Mouse (Mus musculus): ENCODE results near the gene Smim13. TPM values are rescaled to one million over a fixed set of nuclear protein-coding genes. Genes with fewer than 3 reads are reported as not detected.

Gene Smim13
- polyA plus RNA-seq, 1 experiment from 2014 or later = 9.9 TPM

DNA sequence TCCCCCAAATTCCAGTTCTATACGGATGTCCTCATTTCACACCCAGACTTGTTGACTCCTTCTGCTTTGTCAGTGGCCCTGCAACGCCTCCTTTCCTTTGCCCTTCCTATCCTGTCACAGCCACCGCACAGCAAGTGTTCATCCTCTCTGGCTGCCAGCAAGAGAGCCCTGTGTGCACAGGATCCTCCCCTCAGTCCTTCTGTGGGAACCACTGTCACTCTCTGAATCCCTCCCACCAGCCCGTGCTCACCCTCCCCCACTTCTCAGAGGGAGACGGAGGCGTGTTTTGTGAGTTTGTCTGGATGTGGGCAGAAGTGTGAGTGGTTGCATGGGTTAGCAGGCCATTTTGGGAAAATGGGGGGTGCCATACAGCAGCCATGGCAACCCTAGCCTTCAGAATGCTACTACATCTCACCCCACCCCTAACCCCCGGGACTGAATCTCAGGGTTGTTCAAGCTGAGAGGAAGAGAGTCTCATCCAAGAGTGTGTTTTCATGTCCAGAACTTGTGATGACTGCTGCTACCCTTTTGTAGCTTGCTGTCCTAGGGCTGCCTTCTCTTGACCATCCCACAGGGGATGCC lies 18.3 kb downstream of the Smim13 start:
- DNase-seq (ENCODE audit: low spot score) = peak; percentile 26

DNA sequence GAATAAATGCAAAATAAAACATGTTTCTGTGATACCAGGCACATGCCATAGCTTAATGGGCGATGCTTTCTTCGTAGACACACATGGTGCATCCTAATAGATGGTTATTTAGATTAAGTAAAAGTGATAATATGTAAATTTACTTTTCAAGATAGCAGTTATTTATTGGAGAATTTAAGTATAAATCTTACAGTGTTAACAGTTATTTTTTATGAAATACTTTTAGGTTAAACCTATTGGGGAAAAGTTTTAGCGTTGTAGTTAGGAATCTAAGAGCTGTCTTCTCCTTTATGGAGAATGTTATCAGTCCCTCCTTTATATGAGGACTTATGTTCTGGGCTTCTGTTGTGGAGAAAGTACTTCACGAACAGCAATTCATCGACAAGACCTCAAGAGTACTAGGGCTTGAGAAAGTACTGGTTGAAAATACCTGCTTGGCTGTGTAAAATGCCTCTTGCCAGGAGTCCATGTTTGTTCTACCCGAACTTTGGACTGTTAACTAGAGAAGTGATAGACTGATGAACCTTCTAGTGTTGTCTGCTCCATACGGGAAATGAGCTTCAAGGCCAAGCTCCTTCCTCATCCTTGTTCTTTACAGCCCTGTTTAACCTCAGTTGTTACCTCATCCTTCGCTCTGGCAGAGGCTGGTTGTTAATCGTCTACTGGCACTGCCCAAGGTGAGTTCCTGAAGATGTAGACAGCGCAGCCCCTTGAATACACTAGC lies 24.4 kb downstream of the Smim13 start, which contains the start of gene Gm17364:
Gene Gm17364 (minus strand): TSS at position 51 of the 724 bp plus-strand sequence.
- Histone ChIP-seq H3K9me3 (replicated peaks) (peaks cover 6% of the 10 kb centered on the region; the same call in 1 of the 2 replicates), H3K27me3 (ENCODE audit: low read depth, poor library complexity, severe bottlenecking) (no peaks in the 10 kb centered on the region), H3K27ac (replicated peaks) (no peak within 1 kb of the TSS), H3K36me3 (0 out of 2 replicates have a peak, but pooled peaks cover 4% of the 10 kb centered on the region), H3K4me1 (no peaks in the 10 kb centered on the region), H3K4me3 (no peak within 1 kb of the TSS)
- WGBS = 94% methylated on average over 10 of the region's 10 CpGs
- DNase-seq (ENCODE audit: low spot score) = no peak

More for the DNA sequence above, 18.3 kb downstream of the Smim13 start:
- no peak overlapping the region for H3K27ac ChIP-seq (replicated peaks)
- H3K27me3 ChIP-seq (ENCODE audit: low read depth, poor library complexity, severe bottlenecking) = no peaks in the 10 kb centered on the region
- H3K4me1 ChIP-seq = peaks cover 12% of the 10 kb centered on the region
- no peaks in the 10 kb centered on the region for H3K36me3 ChIP-seq
- no peaks in the 10 kb centered on the region for H3K9me3 ChIP-seq (replicated peaks)
- H3K4me3 ChIP-seq = no peak overlapping the region
- 33% methylated on average over 7 of the region's 7 CpGs for WGBS

DNA sequence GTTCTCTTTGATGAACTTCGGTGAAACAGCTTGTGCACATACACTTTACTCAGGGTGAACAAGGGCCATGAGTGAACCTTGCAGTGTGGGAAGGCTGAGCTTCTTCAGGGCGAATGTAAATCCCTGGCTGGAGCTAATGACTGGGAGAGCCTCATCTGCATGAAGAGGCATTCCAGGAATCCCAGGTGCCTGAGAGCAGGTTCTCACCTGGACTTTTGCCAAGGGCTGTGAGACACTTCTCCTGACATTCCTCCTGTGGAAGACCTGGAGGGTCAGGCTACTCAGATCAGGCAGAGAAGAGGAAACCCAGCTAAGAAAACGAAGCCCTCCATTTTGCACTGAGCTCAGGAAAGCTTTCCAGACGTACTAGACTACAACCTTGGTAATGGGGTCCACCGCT lies 31.1 kb downstream of the Smim13 start:
- WGBS = 74% methylated on average over 5 of the region's 5 CpGs
- peaks cover 6% of the 10 kb centered on the region; the same call in 1 of the 2 replicates for H3K9me3 ChIP-seq (replicated peaks)
- no peak for DNase-seq (ENCODE audit: low spot score)
- H3K27ac ChIP-seq (replicated peaks) = no peak overlapping the region
- no peaks in the 10 kb centered on the region for H3K27me3 ChIP-seq (ENCODE audit: low read depth, poor library complexity, severe bottlenecking)
- H3K36me3 ChIP-seq = no peaks in the 10 kb centered on the region
- H3K4me1 ChIP-seq = no peaks in the 10 kb centered on the region
- no peak overlapping the region for H3K4me3 ChIP-seq

DNA sequence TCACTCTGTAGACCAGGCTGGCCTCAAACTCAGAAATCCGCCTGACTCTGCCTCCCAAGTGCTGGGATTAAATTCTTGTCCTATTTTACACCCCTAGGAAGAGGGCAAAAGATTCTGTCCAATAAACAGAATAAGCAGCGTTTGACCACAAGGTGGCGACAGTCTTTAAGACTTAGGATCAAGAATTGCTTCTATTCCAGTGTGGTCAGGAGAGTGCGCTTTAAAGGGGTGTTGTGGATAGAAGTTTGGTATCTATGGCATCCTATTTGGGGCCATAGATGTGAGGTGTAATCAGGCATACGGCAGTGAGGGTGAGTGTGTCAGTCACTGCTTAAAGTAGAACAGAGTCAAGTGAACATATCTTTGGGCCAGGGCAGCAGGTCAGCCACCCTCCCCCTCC lies 33.6 kb downstream of the Smim13 start:
- DNase-seq (ENCODE audit: low spot score) = peak; percentile 62
- H3K4me3 ChIP-seq = no peak overlapping the region
- 37% methylated on average over 5 of the region's 5 CpGs for WGBS
- H3K36me3 ChIP-seq = no peaks in the 10 kb centered on the region
- no peaks in the 10 kb centered on the region for H3K27me3 ChIP-seq (ENCODE audit: low read depth, poor library complexity, severe bottlenecking)
- H3K4me1 ChIP-seq = no peaks in the 10 kb centered on the region
- no peak overlapping the region for H3K27ac ChIP-seq (replicated peaks)
- H3K9me3 ChIP-seq (replicated peaks) = peaks cover under 1% of the 10 kb centered on the region; the same call in 1 of the 2 replicates

DNA sequence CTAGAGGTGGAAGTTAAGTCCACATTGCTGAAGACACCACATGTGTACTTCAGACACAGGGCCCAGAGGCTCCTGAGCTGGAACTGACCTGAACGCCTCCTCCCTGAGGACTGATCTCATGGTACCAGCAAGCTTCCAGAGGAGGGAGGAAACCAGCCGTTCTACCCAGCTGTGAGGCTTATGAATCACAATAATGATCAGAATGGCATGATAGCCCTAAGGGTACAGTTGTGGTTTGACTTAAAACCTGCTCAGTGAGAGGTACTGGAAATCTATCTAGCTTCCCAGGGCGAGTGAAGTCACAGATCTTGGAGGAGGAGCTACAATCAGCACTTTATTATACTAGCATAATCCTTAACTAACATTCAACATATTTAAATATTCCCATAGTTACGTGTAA lies 35.8 kb downstream of the Smim13 start:
- Histone ChIP-seq H3K9me3 (replicated peaks) (no peaks in the 10 kb centered on the region), H3K4me3 (no peak overlapping the region), H3K27ac (replicated peaks) (no peak overlapping the region), H3K4me1 (no peaks in the 10 kb centered on the region), H3K36me3 (no peaks in the 10 kb centered on the region), H3K27me3 (ENCODE audit: low read depth, poor library complexity, severe bottlenecking) (no peaks in the 10 kb centered on the region)
- DNase-seq (ENCODE audit: low spot score) = no peak
- WGBS = 80% methylated on average over 4 of the region's 4 CpGs

DNA sequence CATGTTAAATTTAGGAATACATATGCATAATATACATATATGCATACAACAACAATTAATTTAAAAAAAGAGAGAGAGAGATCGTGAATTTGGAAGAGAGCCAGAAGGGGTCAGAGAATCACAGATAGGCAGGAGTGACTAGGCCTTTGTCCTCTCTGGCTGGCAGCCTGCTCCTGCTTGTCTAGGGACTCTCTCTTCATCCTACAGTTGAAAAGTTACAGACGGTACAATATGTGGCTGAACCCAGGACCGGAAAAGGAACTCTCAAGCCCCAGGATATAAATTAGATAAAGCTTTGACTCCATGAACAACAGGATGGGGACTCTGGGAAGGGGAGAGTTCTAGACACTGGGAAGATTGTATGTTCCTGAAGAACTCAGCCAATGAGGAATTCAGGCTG lies 36.6 kb downstream of the Smim13 start:
- no peak overlapping the region for H3K27ac ChIP-seq (replicated peaks)
- H3K9me3 ChIP-seq (replicated peaks) = no peaks in the 10 kb centered on the region
- no peaks in the 10 kb centered on the region for H3K27me3 ChIP-seq (ENCODE audit: low read depth, poor library complexity, severe bottlenecking)
- DNase-seq (ENCODE audit: low spot score) = no peak
- H3K36me3 ChIP-seq = no peaks in the 10 kb centered on the region
- no peaks in the 10 kb centered on the region for H3K4me1 ChIP-seq
- WGBS = 91% methylated on average over 3 of the region's 3 CpGs
- no peak overlapping the region for H3K4me3 ChIP-seq

DNA sequence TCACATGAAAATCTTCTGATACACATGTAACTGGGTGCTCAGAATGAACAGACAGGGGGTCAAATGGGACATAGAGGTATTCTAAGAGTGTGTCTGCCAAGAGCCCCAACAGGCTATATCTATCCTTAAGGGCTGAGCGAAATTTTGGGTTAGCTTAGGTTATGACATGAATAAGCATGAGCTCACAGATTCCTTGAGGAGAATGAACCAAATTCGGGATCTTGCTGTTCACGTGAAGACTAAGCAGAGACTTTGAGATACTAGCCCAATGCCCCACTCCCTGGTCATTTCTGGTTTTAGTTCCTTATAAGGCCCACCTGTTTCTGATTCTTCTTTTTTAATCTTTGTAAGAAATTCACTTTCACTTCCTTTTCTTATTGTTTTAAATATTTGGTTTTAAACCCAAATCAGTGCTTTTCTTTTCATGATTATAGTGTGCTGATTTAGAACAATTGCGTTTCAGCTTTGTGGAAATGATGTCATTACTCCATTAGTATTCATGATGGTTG lies 41.9 kb downstream of the Smim13 start:
- H3K27me3 ChIP-seq (ENCODE audit: low read depth, poor library complexity, severe bottlenecking) = no peaks in the 10 kb centered on the region
- peaks cover 14% of the 10 kb centered on the region for H3K4me1 ChIP-seq
- H3K9me3 ChIP-seq (replicated peaks) = no peaks in the 10 kb centered on the region
- no peaks in the 10 kb centered on the region for H3K36me3 ChIP-seq
- DNase-seq (ENCODE audit: low spot score) = no peak
- no peak overlapping the region for H3K27ac ChIP-seq (replicated peaks)
- no peak overlapping the region for H3K4me3 ChIP-seq
- WGBS = 88% methylated on average over 4 of the region's 4 CpGs

DNA sequence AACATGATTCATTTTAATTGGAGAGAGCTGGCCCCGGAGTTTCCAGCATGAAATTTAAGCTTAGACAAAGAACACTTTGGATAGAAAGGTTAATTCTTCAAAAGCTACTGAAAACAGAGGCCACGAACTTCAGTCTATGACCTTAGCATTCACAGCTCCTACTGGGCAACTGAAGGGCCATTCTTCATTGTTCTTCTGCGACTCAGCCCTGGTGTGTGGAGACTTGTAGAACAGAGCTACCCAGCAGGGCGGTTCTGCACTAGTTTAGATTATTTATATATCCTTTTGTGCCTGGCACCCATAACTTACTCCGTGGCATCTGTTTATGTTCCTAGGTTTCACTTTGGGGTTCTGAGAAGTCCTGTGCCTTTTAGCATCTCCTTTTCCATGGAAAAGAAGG lies 44.0 kb downstream of the Smim13 start:
- no peak for DNase-seq (ENCODE audit: low spot score)
- 44% methylated on average over 5 of the region's 5 CpGs for WGBS
- no peak overlapping the region for H3K4me3 ChIP-seq
- no peaks in the 10 kb centered on the region for H3K27me3 ChIP-seq (ENCODE audit: low read depth, poor library complexity, severe bottlenecking)
- H3K9me3 ChIP-seq (replicated peaks) = no peaks in the 10 kb centered on the region
- H3K36me3 ChIP-seq = no peaks in the 10 kb centered on the region
- peaks cover 14% of the 10 kb centered on the region for H3K4me1 ChIP-seq
- no peak overlapping the region for H3K27ac ChIP-seq (replicated peaks)

DNA sequence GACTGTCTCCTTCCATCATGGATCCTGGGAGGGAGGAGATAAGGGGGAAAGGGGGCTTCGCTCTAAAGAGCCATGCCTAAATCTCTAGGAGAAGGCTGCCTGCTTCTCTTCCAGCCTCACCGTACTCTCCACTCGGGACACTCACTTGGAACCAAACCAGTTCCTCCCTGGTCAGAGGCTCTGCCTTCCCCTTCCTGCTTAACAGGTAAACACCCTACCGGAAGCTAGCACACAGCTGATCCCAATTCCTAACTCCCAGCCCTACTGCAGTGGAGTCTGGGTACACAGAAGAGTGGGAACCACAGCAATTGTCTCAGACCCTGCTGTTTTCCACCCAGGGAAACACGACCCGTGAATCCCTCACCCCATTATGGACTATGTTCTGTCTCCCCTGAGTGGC lies 46.2 kb downstream of the Smim13 start:
- no peaks in the 10 kb centered on the region for H3K36me3 ChIP-seq
- H3K4me1 ChIP-seq = peaks cover 28% of the 10 kb centered on the region
- 82% methylated on average over 6 of the region's 6 CpGs for WGBS
- H3K27me3 ChIP-seq (ENCODE audit: low read depth, poor library complexity, severe bottlenecking) = no peaks in the 10 kb centered on the region
- no peak for DNase-seq (ENCODE audit: low spot score)
- H3K4me3 ChIP-seq = no peak overlapping the region
- no peak overlapping the region for H3K27ac ChIP-seq (replicated peaks)
- no peaks in the 10 kb centered on the region for H3K9me3 ChIP-seq (replicated peaks)

DNA sequence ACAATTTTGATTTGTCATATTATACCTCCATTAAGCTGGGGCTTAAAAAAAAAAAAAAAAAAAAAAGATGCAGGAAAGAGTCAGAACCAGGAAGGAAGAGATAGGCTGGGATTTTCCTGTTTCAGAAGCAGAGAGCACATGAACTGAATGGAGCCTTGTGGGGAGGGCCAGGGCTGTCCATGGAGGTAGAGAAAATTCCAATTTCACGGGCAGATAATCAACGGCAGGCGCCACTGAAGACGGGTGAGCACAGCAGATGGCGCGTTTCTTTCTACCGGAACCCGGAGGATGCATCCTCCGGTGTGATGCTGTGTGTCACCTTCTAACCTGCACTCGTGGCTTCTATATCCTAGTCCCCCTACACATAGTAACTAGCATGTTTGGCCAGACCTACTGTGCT lies 46.8 kb downstream of the Smim13 start:
- DNase-seq (ENCODE audit: low spot score) = no peak
- Histone ChIP-seq H3K27ac (replicated peaks) (no peak overlapping the region), H3K9me3 (replicated peaks) (no peaks in the 10 kb centered on the region), H3K4me1 (peaks cover 28% of the 10 kb centered on the region), H3K36me3 (no peaks in the 10 kb centered on the region), H3K4me3 (no peak overlapping the region), H3K27me3 (ENCODE audit: low read depth, poor library complexity, severe bottlenecking) (no peaks in the 10 kb centered on the region)
- WGBS = 86% methylated on average over 10 of the region's 10 CpGs

DNA sequence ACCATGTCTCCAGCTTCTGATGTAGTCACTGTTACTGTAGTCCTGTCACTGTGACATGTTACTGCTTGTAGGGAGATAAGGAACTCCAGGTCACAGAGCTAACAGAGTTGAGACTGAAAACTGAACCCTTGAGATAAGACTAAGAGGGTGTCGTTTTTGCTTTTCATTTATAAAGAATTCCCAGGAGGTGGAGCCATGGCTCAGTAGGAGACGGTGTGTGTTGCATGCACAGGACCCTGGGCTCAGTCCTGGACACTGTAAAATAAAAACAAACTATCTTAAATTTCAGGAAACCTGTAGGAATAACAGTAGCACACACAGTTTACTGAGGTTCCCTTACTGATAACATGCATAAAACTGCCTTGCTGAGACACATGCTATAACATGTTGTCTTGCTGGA lies 48.9 kb downstream of the Smim13 start:
- no peak for DNase-seq (ENCODE audit: low spot score)
- Histone ChIP-seq H3K36me3 (no peaks in the 10 kb centered on the region), H3K4me1 (peaks cover 25% of the 10 kb centered on the region), H3K27ac (replicated peaks) (no peak overlapping the region), H3K27me3 (ENCODE audit: low read depth, poor library complexity, severe bottlenecking) (no peaks in the 10 kb centered on the region), H3K4me3 (no peak overlapping the region), H3K9me3 (replicated peaks) (no peaks in the 10 kb centered on the region)
- WGBS = 71% methylated on average over 2 of the region's 2 CpGs

DNA sequence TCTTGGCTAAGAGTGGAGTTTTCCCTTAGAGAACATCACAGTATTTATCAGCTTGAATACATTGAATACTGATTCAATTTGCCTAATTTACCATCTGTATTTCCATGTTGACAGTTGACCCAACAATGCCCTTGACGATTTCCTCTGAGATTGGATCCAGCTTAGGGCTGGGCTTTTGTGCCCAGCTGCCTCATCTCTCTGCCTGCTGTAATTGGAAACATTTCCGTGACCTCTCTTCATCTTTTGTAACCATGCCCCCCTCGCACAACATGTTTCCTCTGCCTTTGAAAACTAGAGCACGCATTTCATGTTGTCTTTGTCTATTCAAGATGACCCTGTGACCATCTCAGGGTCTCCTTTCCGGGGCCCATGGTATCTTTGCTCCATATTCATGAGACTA lies 49.4 kb downstream of the Smim13 start:
- Histone ChIP-seq H3K4me1 (peaks cover 21% of the 10 kb centered on the region), H3K27me3 (ENCODE audit: low read depth, poor library complexity, severe bottlenecking) (no peaks in the 10 kb centered on the region), H3K36me3 (no peaks in the 10 kb centered on the region), H3K27ac (replicated peaks) (no peak overlapping the region), H3K9me3 (replicated peaks) (no peaks in the 10 kb centered on the region), H3K4me3 (no peak overlapping the region)
- no peak for DNase-seq (ENCODE audit: low spot score)
- WGBS = 58% methylated on average over 5 of the region's 5 CpGs

DNA sequence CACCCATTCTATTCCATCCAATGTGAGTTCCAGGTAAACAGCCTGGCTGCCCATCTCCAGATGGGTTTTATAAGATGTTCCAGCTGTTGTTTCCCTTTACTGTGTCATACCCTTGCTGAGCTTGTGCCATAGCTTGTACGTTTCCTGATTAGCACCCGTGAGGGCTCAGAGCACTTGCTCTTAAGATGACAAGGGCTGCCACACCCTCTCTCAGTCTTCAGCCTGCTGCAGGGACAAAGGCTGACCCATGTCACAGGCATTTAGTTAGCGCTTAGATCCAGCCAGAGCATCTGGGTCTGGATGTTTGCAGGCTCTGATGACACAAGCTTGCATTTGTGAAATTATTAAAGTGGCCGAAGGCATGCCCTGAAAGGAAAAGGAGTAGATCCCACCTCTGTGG lies 50.4 kb downstream of the Smim13 start:
- WGBS = 71% methylated on average over 4 of the region's 4 CpGs
- no peak overlapping the region for H3K4me3 ChIP-seq
- no peak for DNase-seq (ENCODE audit: low spot score)
- H3K4me1 ChIP-seq = peaks cover 19% of the 10 kb centered on the region
- H3K27me3 ChIP-seq (ENCODE audit: low read depth, poor library complexity, severe bottlenecking) = no peaks in the 10 kb centered on the region
- H3K27ac ChIP-seq (replicated peaks) = no peak overlapping the region
- H3K9me3 ChIP-seq (replicated peaks) = no peaks in the 10 kb centered on the region
- no peaks in the 10 kb centered on the region for H3K36me3 ChIP-seq
